Mouse (Mus musculus) C2C12 (cell line): ENCODE measurements around the gene Synpo2l.

Experiments
- CTCF ChIP-seq: IDR thresholded peaks from one replicate; pipeline ENCODE4 v1.5.1; 2011; ENCODE audit not compliant: control insufficient read depth, insufficient read depth, insufficient read length
- MAX ChIP-seq: IDR thresholded peaks from one replicate; pipeline ENCODE4 v1.6.1; 2011; ENCODE audit warnings: mild to moderate bottlenecking, control low read depth
- MYOD1 ChIP-seq: IDR thresholded peaks from one replicate; pipeline ENCODE4 v1.6.1; 2011; ENCODE audit warnings: low read depth; ENCODE audit not compliant: control insufficient read depth, insufficient read length
- USF1 ChIP-seq: IDR thresholded peaks from one replicate; pipeline ENCODE4 v1.6.1; 2011; ENCODE audit warnings: low read depth, mild to moderate bottlenecking, control low read depth, moderate library complexity

- TF ChIP-seq CTCF: no peak
- no peak for TF ChIP-seq USF1
- TF ChIP-seq MYOD1: no peak
- no peak for TF ChIP-seq MAX
Measured at GRCm38 (mm10) chr14:20637818-20638574, 30.2 kb downstream of the Synpo2l start.
